In the genomic region with DNA sequence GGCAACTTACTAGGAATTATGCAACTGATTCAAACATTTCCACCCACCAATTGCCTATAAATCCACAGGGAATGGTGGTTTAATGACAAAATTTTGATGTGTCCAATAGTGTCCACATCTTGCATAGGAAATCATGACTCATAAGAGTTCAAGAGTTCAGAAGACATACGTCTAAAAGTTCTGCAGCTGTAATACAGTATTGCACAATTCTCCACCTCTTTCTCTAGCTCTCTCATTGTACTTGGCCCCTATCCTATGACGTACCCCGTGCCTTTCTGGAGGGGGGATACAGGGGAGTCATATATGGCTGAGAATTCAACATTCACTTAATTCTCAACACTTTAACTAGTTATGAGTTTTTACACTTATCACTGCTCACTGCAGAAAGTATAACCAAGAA, we compare ENCODE assay signal across 20 mouse cellular contexts.
DNase-seq lines count a peak whose midpoint lies in the region; ATAC-seq lines count a peak whose summit lies in the region.
"Had no signal": no experiment of that assay in that cellular context is flagged by ENCODE, and none has a peak within 500 bp of the region (broad histone marks: within the 10 kb centered on the region; RNA-seq: fewer than 3 reads in every experiment).

No protein-coding gene starts in this region.

- intact Hi-C loops in left cerebral cortex, postnatal 4 days (cut with DNase I) = no loop called here

- 60% methylated on average over 3 of the region's 3 CpGs for WGBS in limb, embryonic 13.5 days
- 89% methylated on average over 3 of the region's 3 CpGs for WGBS in limb, embryonic 10.5 days

- peak; percentile 57; the same call in 1 of the 2 replicates for ATAC-seq in limb, embryonic 13.5 days (ENCODE audit: low FRiP score, low read depth)
- ATAC-seq: hindbrain, embryonic 16.5 days; inflammation-experienced regulatory T-cells, adult 6 months had no signal

- H3K9ac ChIP-seq in limb, embryonic 13.5 days = no peak overlapping the region
- H3K9ac ChIP-seq: embryonic facial prominence, embryonic 13.5 days; hindbrain, embryonic 12.5 days had no signal

- H3K4me1 ChIP-seq in limb, embryonic 13.5 days = no peaks in the 10 kb centered on the region
- no peaks in the 10 kb centered on the region for H3K4me1 ChIP-seq in limb, embryonic 10.5 days
- H3K4me1 ChIP-seq: embryonic facial prominence, embryonic 13.5 days; heart, embryonic 10.5 days; hindbrain, embryonic 12.5 days had no signal

- no peaks in the 10 kb centered on the region for H3K36me3 ChIP-seq in limb, embryonic 13.5 days
- H3K36me3 ChIP-seq in limb, embryonic 10.5 days = no peaks in the 10 kb centered on the region
- H3K36me3 ChIP-seq: embryonic facial prominence, embryonic 13.5 days; heart, embryonic 10.5 days; hindbrain, embryonic 12.5 days had no signal

- no peak overlapping the region for H3K27ac ChIP-seq in limb, embryonic 13.5 days
- no peak overlapping the region for H3K27ac ChIP-seq in limb, embryonic 10.5 days
- H3K27ac ChIP-seq: embryonic facial prominence, embryonic 13.5 days; heart, embryonic 10.5 days; hindbrain, embryonic 12.5 days had no signal

- no peak overlapping the region for H3K4me3 ChIP-seq in limb, embryonic 13.5 days
- no peak overlapping the region for H3K4me3 ChIP-seq in limb, embryonic 10.5 days
- H3K4me3 ChIP-seq: embryonic facial prominence, embryonic 13.5 days; heart, embryonic 10.5 days; hindbrain, embryonic 12.5 days had no signal

- no peaks in the 10 kb centered on the region for H3K27me3 ChIP-seq in limb, embryonic 13.5 days
- no peaks in the 10 kb centered on the region for H3K27me3 ChIP-seq in limb, embryonic 10.5 days (ENCODE audit: low read depth, poor library complexity, severe bottlenecking)
- H3K27me3 ChIP-seq: embryonic facial prominence, embryonic 13.5 days; hindbrain, embryonic 12.5 days had no signal

- H3K9me3 ChIP-seq in limb, embryonic 13.5 days = no peaks in the 10 kb centered on the region
- no peaks in the 10 kb centered on the region for H3K9me3 ChIP-seq in limb, embryonic 10.5 days (replicated peaks)
- H3K9me3 ChIP-seq: embryonic facial prominence, embryonic 13.5 days; heart, embryonic 10.5 days; hindbrain, embryonic 12.5 days had no signal

- no peak overlapping the region for H3K4me2 ChIP-seq in limb, embryonic 13.5 days (replicated peaks)
- H3K4me2 ChIP-seq: embryonic facial prominence, embryonic 13.5 days; hindbrain, embryonic 12.5 days had no signal

- DNase-seq in limb, embryonic 10.5 days (ENCODE audit: low spot score) = no peak
- peak; percentile 35 for DNase-seq in retina, embryonic 14.5 days (ENCODE audit: low spot score)
- DNase-seq in retina, postnatal 1 day = no peak
- DNase-seq in Muller cell, postnatal 12 days (ENCODE audit: inconsistent ontology term) = peak; percentile 68
- no peak for DNase-seq in left cerebral cortex, postnatal 4 days
- DNase-seq: adrenal gland, adult 2 months; adrenal gland, postnatal 25 days; cerebellum, adult 18-20 months; cerebellum, adult 9-11 months; cerebellum, postnatal 36 days; gastrocnemius, postnatal 10 days; heart, adult 18-20 months; heart, postnatal 10 days; heart, postnatal 4 days had no signal

Comparison
In these comparisons a context has a peak if more than half of its experiments do, and no peak if none do; other contexts are left out.
1. DNase-seq: peak in retina, embryonic 14.5 days (single experiment) and Muller cell, postnatal 12 days (single experiment); none in limb, embryonic 10.5 days (single experiment), retina, postnatal 1 day (single experiment) and left cerebral cortex, postnatal 4 days (single experiment).